Mouse (Mus musculus) spleen, postnatal 36 days (tissue): ENCODE data around the gene Gmpr.
"Not testable (repeated sequence)": the region's sequence is repeated elsewhere in the genome, so short reads cannot be mapped to it uniquely, and the experiment has no call there.

Experiments
- DNase-seq, 2 experiments: peaks; one replicate each; pipeline ENCODE4 v3.0.0; 2022; ENCODE audit warnings: low spot score in 2 of 2, mixed read lengths in 1 of 2

Gmpr gene

GRCm38 (mm10) chr13:45507274-45508229 is at the start of gene Gmpr:
TSS of gene Gmpr (plus strand) at chr13:45507444.
- peak; percentile 54 to 55 for DNase-seq

DNA sequence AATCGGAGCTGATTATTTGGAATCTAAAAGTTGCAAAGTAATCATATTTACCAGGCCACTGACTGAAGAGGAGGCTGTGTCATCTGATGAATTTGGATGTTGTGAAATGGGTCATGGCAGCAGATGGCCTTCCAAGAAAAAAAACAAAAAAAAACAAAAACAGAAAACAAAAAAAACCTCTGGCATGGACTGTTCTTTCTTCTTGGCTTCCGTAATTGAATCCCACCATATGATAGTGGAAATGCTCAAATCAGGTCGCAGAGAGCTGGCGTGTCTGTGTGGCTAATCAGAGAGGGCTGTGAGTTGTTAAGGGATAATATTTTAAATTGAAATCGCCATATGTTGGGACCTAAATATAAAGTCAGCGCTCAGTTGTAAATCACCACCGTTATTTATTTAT is 49.8 kb upstream of the Gmpr start:
- DNase-seq, result no peak

DNA sequence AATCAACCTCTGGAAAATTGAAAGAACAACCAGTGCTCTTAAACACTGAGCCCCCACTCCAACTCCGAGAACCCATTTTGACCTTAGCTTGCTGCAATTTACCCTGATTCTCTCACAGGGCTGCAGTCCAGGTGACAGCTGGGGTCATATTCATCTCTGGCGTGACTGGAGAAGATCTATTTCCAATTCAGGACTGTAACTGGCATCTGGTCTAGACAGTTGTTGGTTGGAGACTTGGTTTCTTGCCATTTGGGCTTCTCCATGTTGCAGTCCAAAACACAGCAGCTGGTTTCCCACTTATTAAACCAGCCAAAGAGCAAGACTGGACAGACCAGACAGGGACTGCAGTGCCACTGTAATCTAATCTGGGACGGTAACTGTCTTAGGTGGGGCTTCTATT is 47.1 kb upstream of the Gmpr start:
- DNase-seq, result no peak

- DNase-seq, result no peak
These were observed 45.8 kb upstream of the Gmpr start for GRCm38 (mm10) chr13:45461370-45461958.

DNA sequence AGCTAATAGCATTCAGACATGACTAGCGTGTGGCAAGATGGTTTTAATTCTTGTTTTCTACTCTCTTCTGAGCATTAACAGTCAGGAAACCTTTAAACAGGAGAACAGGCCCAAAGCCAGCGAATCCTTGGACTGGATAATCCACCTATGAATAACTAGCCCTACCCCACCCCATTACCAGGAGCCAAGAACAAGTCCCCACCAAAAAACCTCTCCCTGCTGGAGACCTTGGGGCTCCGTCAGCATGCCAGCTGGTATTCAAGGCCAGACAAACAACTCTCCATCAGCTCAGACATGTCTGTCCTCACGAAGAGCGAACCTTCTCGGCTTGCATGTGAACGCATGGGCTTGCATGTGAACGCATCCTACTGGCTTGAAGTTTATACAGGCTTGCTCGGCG is 41.6 kb upstream of the Gmpr start:
- DNase-seq, result no peak

DNA sequence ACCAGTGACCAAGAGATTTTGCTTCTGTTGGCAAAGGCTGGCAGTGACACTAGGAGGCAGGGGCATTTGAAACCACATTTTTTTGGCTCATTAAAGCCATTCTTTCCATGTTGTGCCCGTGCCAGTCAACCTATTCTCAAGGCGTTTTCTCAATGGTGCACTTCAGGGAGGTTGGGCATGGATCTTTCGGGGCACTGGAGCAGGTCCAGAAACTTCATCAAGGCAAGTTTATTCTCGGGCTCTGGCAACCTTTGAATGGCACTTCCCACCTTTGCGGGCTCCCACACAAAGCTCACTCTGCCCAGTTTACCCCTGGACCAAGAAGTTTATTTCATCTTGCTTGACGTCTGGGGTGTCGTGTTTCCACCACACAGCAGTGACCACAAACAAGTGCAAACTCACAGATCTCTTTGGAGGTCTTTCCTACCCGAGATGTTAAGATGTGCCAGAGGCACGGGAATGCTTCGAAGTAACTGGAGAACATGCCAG is 41.2 kb upstream of the Gmpr start:
- no peak for DNase-seq

- no peak for DNase-seq
These were observed 38.5 kb upstream of the Gmpr start for GRCm38 (mm10) chr13:45468751-45469150.

DNA sequence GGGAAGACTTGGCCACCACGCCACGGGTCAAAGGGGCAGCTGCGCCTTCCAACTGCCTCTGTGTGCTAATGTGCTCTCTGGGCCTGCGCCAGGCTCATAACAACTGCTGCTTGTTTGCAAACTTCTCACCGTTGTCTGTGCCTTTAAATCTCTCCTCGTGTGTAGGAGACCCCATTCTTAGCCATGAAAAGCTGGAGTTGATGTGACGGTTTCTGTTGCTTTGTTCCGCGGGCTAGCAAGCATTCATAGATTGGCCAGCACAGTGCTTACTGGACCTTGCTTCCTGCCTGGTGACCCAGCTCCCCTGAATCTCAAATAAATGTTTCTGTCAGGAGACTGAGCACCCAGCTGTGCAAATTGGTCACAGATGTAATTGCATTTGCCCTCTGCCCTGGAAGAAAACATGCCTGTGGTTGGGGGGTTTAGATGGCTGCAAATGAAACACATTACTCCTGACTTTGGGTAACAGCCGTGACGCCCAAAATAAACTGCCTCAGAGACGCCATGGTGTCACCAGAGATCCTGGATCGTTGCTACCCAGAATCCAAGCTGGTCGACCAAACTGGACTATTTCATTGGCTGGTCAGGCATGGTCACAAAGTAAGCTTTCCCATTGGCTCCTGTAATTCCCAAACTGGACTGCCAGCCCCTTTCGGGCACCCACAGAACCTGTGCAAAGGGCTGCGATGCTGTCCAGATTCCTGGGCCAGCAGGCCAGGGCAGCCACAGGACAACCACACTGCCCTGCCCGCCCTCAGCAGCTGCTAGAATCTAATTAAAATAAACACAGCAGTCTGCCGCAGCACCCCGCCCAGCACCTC is 37.6 kb upstream of the Gmpr start:
- peak; percentile 68 to 71 for DNase-seq

- DNase-seq, result no peak
These were observed 33.9 kb upstream of the Gmpr start for GRCm38 (mm10) chr13:45473311-45473710.

DNA sequence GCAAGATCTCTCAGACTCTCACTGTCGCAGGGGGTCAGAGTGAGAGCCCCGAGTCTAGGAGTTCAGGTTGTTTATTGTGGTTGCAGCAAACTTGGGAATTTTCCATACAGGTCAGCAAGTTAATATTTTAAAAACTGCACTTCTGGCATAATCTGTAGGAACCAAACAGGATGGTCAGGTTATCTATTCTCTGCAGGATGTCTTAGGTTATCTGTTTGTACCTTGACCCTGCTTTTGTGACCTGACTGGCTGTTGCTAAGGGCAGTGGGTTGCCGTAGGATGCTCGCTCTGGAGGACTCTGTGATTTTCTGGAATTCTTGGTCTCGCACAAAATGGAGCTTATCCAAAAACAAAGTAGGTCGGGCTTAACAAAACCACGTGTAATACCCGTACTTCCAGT is 31.9 kb upstream of the Gmpr start:
- DNase-seq, result no peak

DNA sequence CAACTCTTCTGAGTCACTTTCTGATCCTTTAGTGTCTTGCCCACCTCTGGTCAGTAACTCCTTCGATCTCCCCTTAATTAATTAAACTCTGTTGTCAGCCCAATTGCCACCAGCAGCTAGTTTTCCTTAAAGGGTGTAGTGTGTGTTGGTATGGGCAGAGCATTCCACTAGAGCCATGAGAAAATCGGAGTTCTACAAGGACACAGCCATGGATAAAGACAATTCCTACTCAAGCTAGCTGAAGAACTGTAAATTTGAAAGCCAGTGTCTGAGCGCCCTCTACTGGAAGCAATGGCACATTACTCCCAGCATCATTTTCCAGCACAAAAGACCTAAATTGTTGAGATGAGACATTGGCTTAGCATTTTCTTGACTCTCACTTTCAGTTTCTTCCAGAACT is 30.1 kb upstream of the Gmpr start:
- peak; percentile 44 to 67 for DNase-seq

DNA sequence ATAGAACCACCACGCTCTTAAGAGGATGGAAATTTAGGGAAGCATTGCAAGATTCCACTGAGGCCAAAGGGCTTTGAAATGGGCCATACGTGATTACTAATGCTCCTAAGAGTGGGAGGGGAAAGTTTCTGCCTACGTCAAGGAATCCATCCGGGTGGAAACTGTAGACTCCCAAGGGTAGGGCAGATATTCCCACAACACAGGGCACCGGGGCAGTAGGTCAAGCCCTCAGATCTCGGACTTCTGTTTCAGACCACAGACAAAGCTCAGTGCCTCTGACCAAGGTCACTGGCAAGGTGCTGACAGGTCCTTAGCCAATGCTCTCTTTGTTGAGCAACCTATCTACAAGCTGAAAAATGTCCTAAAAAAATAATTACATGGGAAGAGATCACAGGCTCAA is 27.3 kb upstream of the Gmpr start:
- no peak for DNase-seq

- DNase-seq, result no peak
These were observed 24.0 kb upstream of the Gmpr start for GRCm38 (mm10) chr13:45483215-45483614.

GRCm38 (mm10) chr13:45483949-45484348 is 23.3 kb upstream of the Gmpr start:
- not testable (repeated sequence) for DNase-seq

GRCm38 (mm10) chr13:45485602-45486001 is 21.6 kb upstream of the Gmpr start:
- no peak for DNase-seq

GRCm38 (mm10) chr13:45486598-45486997 is 20.6 kb upstream of the Gmpr start:
- DNase-seq, result peak in 1 of 2 experiments; percentile 22

DNA sequence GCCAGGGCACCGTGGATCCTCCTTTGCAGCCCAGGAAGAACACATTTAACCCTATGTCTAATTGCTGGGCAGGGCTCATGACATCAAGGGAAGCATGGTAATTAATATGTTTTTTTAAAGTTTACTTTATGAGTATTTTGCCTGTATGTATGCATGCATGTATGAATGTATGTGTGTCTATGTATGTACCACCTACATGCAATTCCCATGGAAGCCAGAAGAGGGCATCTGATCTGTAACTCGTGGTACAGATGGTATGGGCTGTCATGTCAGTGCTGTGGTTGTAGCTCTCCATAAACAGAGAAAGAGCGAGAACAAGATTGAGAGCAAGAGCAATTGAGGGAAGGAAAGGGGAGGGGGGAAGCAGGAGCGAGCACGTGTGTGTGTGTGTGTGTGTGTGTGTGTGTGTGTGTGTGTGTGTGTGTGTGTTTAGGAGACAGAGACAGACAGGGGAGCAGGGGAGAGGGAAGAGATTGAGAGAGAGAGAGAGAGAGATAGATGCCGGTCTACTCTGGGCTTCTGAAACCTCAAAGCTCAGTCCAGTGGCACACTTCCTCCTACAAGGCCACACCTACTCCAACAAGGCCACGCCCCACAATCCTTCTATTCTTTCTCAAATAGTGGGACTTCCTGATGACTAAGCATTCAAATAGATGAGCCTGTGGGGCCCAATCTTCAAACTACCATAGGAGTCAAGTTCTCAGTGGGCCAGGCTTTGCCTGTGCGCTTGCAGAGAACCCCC is 15.1 kb upstream of the Gmpr start:
- no peak for DNase-seq

DNA sequence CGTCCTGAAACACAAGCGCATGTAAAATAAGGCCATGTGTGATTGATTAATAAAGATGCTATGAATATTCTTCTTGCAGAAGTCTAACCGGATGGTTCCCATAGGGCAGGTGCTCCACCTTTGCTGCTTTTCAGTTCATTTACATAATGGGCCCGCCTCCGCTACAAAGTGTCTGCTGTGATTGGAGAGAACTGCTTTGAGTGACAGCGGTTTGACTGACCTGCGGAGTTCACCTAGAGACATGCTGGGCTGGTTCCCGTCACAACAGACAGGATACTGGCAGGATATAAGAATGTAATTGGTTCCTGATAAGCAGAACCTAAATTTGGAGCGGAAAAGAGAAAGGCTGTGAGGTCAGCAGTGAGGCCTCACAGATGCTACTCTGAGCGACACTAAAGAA is 13.4 kb upstream of the Gmpr start:
- no peak for DNase-seq

DNA sequence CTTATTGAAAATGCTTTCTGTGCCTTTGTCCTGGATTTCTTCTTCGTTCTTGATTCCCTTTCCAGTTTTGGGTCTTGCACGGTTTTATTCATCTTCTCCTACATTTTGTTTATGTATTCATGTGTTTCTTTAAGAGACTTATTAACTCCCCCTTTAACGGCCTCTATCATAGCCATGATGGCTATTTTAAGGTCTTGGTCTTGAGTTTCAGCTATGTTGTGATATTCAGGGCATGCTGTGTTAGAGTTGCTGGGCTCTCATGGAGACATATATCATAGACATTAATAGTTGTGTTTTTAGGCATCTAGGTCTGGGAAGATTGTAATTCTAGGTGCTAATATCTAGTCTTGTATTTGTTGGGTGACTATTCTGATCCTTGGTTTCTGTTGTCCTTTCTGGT is 8.6 kb upstream of the Gmpr start:
- DNase-seq, result no peak

DNA sequence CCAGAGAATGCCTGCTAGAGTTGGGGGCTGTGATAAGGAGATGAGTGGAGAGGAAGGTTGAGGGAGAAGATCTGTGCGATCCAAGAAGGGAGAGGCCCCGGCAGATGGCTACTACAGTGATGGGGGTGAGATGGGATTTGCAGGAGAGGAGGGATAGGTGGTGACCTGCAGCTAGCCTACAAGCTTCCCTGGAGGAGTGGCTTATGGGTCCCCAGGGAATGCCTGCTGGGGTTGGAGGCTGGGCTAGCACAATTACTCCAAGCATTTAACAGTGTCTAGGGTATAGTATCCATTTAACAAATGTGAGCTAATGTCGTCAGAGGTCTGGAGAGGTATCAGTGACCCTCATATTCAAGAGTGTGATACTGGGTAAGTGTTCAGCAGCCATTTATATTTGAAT is 7.9 kb upstream of the Gmpr start:
- no peak for DNase-seq

DNA sequence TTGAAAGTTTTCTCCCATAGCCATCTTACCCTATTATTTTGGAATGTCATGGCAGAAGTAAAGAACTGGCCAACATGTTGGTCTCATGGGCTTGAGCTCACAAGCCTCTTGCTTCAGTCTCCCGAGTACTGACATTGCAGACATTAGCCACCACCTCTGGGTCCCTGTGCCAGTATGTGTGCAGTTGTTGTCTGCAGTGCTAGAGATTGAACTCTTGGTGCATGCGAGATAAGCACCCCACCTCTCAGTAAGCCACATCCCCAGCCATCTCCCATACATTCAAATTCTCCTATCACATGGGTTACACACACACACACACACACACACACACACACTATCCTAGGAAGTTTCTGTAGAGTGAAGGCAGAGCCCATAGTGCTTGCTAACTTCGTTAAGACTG is 7.3 kb upstream of the Gmpr start:
- DNase-seq, result no peak
